ENCODE assay signal across 8 mouse cellular contexts in the genomic region with DNA sequence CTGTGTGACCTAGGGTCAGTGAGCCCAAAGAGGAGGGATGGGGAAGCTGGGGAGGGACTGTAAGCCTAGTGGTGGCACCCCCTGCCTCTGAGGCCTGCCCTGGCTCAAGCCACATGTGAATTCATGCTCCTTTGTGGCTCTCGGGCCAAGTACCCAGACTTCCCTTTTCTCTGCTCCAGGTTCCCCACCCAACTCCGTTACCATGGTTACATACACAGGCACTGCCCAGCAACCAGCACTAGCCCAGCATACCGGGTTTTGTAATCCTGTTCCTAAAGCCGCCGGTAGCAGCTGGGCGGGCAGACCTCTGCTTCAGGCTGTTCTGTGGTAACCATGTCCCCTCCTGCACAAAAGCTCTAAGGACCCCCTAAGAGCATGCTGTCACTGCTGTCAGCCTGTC. TPM values are rescaled to one million over a fixed set of nuclear protein-coding genes. Genes with fewer than 3 reads are reported as not detected.
A peak's percentile ranks its signal among the peaks of the same experiment; 100 is the strongest.
DNase-seq lines count a peak whose midpoint lies in the region; ATAC-seq lines count a peak whose summit lies in the region.

No protein-coding gene starts in this region.

- H3K4me2 ChIP-seq in embryonic facial prominence, embryonic 11.5 days (ENCODE audit: low read depth, low read length): no peak overlapping the region
- H3K4me2 ChIP-seq in liver, embryonic 13.5 days: no peak overlapping the region
- H3K4me2 ChIP-seq in neural tube, embryonic 12.5 days (replicated peaks): no peak overlapping the region

- no peak overlapping the region for H3K9ac ChIP-seq in embryonic facial prominence, embryonic 11.5 days (replicated peaks; ENCODE audit: low read length)
- H3K9ac ChIP-seq in liver, embryonic 13.5 days: no peak overlapping the region
- no peak overlapping the region for H3K9ac ChIP-seq in neural tube, embryonic 12.5 days

- no peaks in the 10 kb centered on the region for H3K36me3 ChIP-seq in embryonic facial prominence, embryonic 11.5 days (replicated peaks; ENCODE audit: control insufficient read depth, insufficient read depth, low read depth, low read length)
- peaks cover 32% of the 10 kb centered on the region for H3K36me3 ChIP-seq in liver, embryonic 13.5 days
- no peaks in the 10 kb centered on the region for H3K36me3 ChIP-seq in neural tube, embryonic 12.5 days

- 0 out of 2 replicates have a peak, but pooled peaks have one; percentile 14 for ATAC-seq in embryonic facial prominence, embryonic 11.5 days (replicated peaks; ENCODE audit: insufficient number of reproducible peaks, low FRiP score, low TSS enrichment, low read depth)
- peak; percentile 30 for ATAC-seq in liver, embryonic 13.5 days (ENCODE audit: low read depth)
- ATAC-seq in neural tube, embryonic 12.5 days (ENCODE audit: low FRiP score, low read depth): peak; percentile 38

- H3K9me3 ChIP-seq in embryonic facial prominence, embryonic 11.5 days (replicated peaks; ENCODE audit: control insufficient read depth, low read length): no peaks in the 10 kb centered on the region
- H3K9me3 ChIP-seq in liver, embryonic 13.5 days (replicated peaks): no peaks in the 10 kb centered on the region
- peaks cover 2% of the 10 kb centered on the region for H3K9me3 ChIP-seq in neural tube, embryonic 12.5 days

- 26% methylated on average over 6 of the region's 6 CpGs for WGBS in embryonic facial prominence, embryonic 11.5 days
- WGBS in liver, embryonic 13.5 days (ENCODE audit: insufficient replicate concordance): 25% methylated on average over 6 of the region's 6 CpGs
- WGBS in neural tube, embryonic 12.5 days: 16% methylated on average over 6 of the region's 6 CpGs

- peaks cover 5% of the 10 kb centered on the region for H3K4me1 ChIP-seq in embryonic facial prominence, embryonic 11.5 days (ENCODE audit: control insufficient read depth, insufficient read depth, low read length)
- peaks cover 31% of the 10 kb centered on the region for H3K4me1 ChIP-seq in liver, embryonic 13.5 days (replicated peaks)
- peaks cover 52% of the 10 kb centered on the region for H3K4me1 ChIP-seq in neural tube, embryonic 12.5 days

- peak; percentile 68 to 79 for DNase-seq in right cerebral cortex, postnatal 10 days (ENCODE audit: low spot score in 2 of 2)
- DNase-seq in right cerebral cortex, adult 18-20 months: no peak
- peak; percentile 61 for DNase-seq in embryonic facial prominence, embryonic 11.5 days (ENCODE audit: low spot score)
- peak; percentile 23 for DNase-seq in liver, embryonic 13.5 days
- no peak for DNase-seq in thymus, postnatal 4 days
- DNase-seq in right cerebral cortex, postnatal 36 days (ENCODE audit: low spot score in 2 of 2): no peak
- no peak for DNase-seq in layer of hippocampus, postnatal 14 days (ENCODE audit: low spot score in 2 of 2)

- peaks cover 2% of the 10 kb centered on the region; the same call in 1 of the 2 replicates for H3K27me3 ChIP-seq in embryonic facial prominence, embryonic 11.5 days (ENCODE audit: control insufficient read depth, insufficient read depth, low read length)
- H3K27me3 ChIP-seq in liver, embryonic 13.5 days: no peaks in the 10 kb centered on the region
- H3K27me3 ChIP-seq in neural tube, embryonic 12.5 days (replicated peaks): no peaks in the 10 kb centered on the region

- H3K27ac ChIP-seq in embryonic facial prominence, embryonic 11.5 days (replicated peaks; ENCODE audit: low read depth, low read length): no peak overlapping the region
- H3K27ac ChIP-seq in liver, embryonic 13.5 days: no peak overlapping the region
- H3K27ac ChIP-seq in neural tube, embryonic 12.5 days: no peak overlapping the region

- H3K4me3 ChIP-seq in embryonic facial prominence, embryonic 11.5 days (ENCODE audit: low read depth, low read length): no peak overlapping the region
- no peak overlapping the region for H3K4me3 ChIP-seq in liver, embryonic 13.5 days (replicated peaks)
- no peak overlapping the region for H3K4me3 ChIP-seq in neural tube, embryonic 12.5 days

RNA-seq across cellular contexts. Expression of a gene that starts 44.3 kb away (rescaled TPM):
- polyA plus RNA-seq in embryonic facial prominence, embryonic 11.5 days (2014; fragmentation: Nextera tagmentation; extraction: Ambion mirVana): 2.3 and 3.3 TPM in 2 replicates
- polyA plus RNA-seq in liver, embryonic 13.5 days (2015; fragmentation: Nextera tagmentation; extraction: Ambion mirVana): 9.5 and 11.0 TPM in 2 replicates
- polyA plus RNA-seq in neural tube, embryonic 12.5 days (2016; fragmentation: Nextera tagmentation; extraction: Ambion mirVana): 5.1 and 5.9 TPM in 2 replicates
- 1 to 10 TPM; 6.8 to 6.9 TPM for total RNA-seq in layer of hippocampus, postnatal 14 days (2021)

Comparison
In these comparisons a context has a peak if more than half of its experiments do, and no peak if none do; other contexts are left out.
1. DNase-seq: peak in right cerebral cortex, postnatal 10 days (2 of 2), embryonic facial prominence, embryonic 11.5 days (single experiment) and liver, embryonic 13.5 days (single experiment); none in right cerebral cortex, adult 18-20 months (single experiment), thymus, postnatal 4 days (single experiment), right cerebral cortex, postnatal 36 days (0 of 2) and layer of hippocampus, postnatal 14 days (0 of 2).
2. Peak in every context shown above with its lines, with median percentiles within 50 percentile points of each other: ATAC-seq.